Mouse (Mus musculus) spleen, embryonic (tissue): Measurements from ENCODE around the gene Gpr83.

Experiments used
- CTCF ChIA-PET: fragments of 350-600 bp; sonication (Branson Sonifier 250); formaldehyde crosslinking; loops from one replicate; lab custom pipeline; 2022; lab: Charles Lee

The Gpr83 gene

DNA sequence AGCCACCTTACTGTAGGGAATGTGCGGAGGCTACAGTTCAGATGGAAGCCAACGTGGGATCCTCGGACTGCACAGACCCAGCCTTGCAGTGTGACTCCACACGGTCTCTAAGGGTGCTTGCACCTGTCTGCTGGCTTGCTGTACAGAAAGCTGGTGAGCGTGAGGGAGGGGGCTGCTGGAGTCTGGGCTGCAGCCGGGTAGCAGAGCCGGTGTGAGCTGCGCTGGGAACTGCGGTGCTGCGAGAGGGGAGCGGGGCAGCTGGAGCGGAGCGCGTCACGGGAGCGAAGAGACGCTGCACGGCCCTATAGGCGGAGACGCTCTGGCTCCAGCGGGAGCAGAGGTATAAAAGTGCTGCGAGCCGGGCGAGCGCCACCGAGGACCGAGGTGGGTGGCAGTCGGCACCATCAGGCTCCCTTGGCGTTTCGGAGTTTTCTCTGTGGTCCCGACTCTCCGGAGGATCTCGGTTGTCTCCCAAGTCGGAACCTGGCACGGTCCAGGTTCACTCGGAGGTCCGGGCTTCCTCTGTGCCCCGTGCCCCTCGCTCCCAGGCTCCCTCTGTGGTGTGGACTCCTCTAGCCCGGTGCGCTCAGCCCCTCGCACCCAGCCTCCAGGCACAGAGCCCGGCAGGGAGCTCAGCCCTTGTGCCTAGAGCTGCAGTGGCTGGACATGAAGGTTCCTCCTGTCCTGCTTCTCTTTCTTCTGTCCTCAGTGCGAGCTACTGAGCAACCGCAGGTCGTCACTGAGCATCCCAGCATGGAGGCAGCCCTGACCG is at the start of gene Gpr83:
Gene Gpr83 (plus strand): TSS at position 343 of the 772 bp plus-strand sequence.
- CTCF ChIA-PET: no interaction called here

DNA sequence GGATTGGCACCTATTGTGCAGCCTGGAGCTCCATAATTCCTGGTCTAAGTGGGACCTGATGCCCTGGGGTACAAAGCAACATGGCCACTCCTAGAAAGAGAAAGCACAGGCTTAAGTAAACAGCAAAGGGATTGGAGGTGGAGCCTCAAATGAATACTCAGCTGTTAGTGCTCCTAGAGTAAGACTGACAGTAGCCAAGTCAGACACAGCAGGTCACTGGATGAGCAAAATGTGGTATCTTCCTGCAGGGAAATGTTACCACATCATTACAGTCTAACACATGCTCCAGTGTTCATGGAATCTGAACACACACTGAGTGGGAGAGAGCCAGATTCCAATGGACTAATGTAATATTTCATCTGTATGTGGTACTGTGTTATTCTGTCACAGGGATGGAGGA is 38.6 kb upstream of the Gpr83 start:
- CTCF ChIA-PET: no interaction called here

DNA sequence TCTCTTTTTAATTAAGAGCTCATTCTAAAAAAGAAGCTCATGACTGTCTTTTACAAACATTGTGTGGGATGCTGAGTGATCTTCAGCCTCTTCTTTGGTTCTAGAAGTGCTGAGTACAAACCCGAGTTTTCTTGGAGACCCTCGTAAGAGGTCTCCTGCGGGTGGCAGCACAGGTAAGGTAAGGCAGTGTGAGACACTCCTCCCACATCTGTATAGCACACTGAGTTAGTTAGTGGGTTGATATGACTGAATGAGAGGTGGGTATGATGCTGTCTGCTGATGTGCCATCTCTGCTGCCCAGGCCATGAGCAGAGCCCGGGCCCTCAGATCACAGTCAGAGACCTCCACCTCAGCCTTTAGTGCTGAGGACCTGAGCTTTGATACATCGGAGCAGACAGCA is 35.2 kb upstream of the Gpr83 start:
- CTCF ChIA-PET: no interaction called here

DNA sequence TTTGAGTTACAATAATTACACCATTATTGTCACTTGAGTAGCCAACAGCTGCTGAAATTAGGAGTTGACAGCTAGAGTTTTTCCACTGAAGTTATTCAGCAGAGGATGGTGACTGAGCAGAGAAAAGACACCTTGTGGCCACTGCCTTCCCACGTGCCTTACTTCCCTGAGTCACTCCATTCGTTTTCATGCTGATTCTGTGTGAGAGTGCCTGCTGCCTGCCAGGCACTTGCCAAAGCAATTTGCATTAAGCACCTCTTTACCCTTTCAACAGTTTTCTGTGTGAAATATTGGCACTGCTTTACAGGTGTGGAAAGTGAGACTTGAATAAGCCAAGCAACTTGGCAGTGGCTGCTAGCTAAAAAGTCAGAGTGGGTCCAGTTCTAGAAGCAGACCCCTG is 32.1 kb upstream of the Gpr83 start:
- CTCF ChIA-PET: no interaction called here

DNA sequence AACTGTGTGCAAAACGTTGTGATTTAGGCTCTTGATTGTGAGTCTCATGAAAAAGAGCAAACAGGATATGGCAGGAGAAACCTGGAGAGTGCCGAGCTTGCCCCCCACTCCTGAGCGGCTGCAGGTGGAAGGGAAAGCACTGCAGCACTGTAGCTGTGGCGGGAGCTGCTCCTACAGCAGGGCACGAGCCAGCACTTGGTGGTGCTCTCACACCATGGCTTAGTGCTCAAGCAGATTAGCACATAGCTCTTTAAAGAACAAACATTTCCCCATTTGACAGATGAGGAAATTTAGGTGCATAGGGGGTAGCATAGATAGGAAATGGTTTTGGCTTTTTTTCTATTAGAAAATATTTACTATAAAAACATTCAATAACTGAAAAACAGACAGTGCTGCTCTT is 28.0 kb upstream of the Gpr83 start:
- CTCF ChIA-PET: no interaction called here

DNA sequence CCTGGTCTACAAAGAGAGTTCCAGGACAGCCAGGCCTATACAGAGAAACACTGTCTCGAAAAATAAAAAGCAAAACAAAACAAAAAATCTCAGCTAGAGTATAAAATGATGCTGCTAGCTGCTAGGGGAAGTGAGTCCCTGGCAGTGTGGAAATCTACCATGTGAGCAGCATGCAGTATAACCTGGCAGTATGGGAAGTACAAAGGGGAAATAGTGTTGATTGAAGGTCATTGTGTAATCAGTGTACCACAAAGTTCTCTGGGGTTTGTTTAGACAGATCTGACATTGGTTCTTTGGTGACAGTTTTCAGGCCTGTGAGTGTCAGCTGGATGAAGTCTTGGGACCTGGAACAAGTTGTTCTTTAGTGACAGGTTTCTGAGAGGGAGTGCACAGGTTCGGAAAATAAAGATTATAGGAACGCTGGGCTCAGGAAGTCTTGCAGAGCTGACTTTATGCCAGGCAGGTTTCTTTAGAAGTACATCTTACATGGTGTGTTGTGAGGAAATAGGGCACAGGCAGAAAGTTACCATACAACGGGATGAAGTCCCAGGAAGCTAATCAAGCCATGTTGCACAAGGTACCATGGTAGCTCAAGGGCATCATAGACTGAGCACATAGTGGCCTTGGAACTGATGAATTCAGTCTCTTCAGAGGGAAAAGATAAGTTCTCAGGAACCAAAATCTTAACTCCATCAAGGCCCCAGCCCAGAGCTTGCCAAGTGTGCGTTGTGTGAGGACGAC is 24.5 kb upstream of the Gpr83 start:
- CTCF ChIA-PET: no interaction called here

DNA sequence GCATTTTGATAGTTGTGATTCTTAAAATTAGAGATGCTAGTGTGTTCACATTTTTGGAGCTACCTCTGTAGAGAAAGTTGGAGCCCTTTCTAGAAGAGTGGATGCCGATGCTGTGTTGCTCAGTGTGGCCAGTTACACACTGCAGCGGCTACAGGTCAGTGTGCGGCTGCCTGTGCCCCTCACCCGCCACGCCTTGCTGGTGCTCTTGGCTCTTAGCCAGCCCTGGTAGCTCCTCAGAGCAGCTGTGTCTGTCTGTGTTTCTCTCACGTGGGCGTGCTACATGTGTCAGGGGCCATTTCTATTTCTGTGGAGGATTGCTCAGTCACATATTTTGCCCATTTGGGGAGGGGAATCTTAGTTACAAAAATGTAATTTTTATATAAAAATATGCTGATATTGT is 20.5 kb upstream of the Gpr83 start:
- CTCF ChIA-PET: no interaction called here

DNA sequence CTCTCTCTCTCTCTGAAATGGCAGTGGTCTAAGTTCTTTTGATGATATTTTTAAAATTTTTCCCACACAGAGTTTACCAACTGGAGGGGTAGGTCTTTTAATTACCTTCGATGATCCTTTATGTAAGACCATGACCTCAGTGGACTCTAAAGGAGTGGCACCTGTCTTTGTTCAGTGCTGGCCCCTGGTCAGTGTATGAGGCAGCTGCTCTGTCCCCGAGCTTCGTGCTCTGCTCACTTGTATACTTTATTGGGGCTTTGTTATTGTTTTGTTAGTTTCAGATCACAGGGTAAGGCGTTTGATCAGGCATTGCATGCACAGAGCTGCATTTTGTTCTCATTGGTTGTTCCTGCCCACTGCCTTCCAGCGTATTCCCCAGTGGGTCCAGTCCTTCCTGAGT is 20.0 kb upstream of the Gpr83 start:
- CTCF ChIA-PET: no interaction called here

DNA sequence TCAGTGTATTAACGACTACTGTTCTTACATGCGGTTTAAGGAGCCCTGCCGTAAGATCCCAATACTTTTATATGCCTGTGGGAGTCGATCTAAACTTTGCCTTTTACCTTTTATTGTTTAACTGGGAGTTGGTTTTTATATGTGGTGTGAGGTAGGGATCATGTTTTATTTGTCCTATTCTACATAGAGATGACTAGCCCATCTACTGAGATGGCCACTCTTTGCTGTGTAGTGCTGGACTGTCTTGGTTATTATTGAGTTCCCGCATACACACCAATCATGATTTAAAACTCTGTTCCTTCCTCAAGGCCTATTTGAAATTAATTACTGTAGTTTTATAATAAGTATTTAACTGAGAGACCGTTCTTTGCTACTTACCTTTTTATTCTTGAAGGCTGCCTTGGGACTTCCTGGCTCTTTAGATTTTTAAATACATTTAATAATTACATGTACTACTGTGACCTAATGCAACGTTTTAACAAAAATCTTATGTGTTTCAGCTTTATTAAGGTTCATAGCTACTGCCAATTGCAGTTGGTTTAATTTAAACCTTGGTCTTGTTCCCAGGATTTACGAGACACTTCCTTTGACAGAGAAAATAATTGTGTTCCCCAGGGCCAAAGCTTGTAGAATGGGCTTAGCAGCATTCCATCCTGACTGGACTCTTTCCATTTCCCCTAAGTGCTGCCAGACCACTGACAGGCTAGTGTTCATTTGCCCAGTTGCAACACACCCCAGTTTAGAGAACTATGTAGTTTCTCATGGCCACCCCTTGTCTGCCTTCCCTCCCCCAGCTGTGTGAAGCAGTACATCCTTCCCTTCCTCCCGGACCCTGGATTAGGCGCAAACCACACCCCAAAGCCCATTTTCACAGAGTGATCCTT is 17.9 kb upstream of the Gpr83 start:
- CTCF ChIA-PET: no interaction called here

DNA sequence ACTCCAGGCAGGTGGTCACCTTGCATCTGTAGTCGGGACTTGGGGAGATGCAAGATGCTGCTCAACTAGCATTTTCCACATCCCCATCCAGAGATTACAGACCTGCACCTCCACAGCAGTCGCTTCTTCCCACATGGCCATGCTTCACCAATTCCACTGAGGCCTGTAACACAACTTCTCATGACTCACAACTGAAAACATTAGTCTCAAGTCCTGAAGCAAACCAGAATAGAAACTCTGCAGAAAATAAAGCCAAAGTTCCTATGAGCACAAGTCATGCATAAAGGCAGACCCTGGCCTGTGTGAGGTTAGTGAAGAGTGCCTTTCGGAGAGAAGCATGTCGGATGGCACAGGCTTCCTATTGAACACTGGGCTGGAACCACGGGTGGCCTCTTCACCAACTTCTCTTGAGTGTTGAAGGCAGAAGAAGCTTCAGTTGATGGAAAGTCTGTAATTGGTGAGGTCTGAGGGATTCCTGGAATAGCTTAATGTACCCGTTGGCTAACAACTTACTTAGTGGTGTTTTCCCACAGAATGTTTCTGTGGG is 16.6 kb upstream of the Gpr83 start:
- CTCF ChIA-PET: no interaction called here

DNA sequence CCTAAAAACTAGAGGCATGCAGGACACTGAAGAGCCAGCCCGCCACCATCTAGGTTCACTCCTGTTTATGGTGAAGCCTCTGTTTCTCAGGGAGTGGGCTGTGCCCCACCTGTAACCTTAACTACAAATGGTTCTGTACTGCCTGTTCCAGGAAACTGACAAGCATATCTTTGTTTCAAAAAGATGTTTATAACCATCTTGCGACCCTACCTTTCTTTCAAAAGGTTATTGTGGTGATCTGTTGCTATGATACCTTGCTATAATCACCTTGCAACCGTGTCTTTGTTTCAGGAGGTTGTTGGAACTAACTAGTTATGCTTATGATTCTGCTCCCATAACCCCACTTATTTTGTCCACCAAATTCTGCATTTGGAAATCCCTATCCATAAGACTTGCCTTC is 16.1 kb upstream of the Gpr83 start:
- CTCF ChIA-PET: no interaction called here

DNA sequence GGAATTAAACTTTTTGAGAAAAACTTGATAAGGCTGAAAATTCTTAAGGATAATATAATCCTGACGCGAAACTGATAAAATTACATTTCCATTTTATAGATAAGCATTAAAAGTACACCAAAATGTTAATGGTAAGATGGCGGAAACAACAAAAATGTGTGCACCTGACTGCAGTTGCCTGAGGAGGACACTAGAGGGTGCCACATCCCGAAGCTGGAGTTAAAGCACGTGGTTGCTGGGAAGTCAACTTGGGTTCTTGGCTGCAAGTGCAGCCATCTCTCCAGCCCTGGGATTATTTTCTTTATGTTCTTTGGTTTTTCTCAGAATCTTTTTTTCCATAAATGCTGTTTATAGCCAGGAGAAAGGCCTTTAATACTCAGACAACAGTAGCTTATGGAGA is 13.6 kb upstream of the Gpr83 start:
- CTCF ChIA-PET: interaction anchor here (0.5 kb wide), 1 partner anchor 303 kb away, joined by 5 read pairs; no protein-coding TSS in a partner anchor

DNA sequence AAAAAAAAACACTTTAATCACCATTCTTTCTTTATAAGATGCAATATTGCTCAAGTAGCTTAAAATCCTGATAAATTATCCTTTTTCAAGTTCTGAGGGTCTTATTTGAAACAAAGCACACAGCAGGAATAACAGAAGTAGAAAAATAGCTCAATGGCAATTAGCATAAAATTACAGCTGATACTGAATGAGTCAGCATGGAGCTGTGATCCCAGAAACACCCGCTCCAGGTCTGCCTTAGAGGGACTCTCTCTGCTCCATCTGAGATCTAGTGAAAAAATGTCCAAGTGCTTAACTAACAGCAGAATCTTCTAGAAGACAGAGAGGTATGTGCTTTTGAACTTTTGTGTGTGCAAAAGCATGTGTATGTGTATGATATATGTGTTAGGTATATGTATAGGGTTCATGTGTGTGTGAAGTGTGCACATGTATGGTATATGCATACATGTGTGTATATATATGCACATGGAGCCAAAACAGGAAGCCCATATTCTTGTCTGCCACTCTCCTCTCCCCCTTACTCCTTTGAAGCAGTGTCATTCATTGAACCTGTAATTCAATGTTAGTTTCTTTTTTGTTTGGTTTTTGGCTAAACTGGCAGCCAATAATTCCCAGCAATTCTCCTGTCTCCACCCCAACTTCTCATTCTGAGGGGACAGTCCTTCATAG is 11.6 kb upstream of the Gpr83 start:
- CTCF ChIA-PET: no interaction called here

DNA sequence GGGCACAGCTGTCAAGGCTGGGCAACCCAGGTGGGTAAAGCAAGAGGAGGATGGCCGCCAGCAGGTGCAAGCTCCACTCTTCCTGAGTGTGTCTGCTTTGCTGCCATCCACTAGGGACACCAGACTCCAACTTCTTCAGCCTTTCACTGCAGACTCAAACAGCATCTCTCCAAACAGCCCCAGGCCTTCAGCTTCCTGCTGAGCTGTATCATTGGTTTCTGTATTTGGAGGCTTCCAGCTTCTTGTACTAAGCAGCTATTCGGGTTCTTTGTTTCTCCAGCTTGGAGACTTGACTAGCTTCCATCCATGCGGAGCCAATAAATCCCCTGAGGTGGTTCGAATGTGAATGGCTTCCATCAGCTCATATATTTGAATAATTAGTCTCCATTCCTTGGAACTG is 5.4 kb upstream of the Gpr83 start:
- CTCF ChIA-PET: no interaction called here

DNA sequence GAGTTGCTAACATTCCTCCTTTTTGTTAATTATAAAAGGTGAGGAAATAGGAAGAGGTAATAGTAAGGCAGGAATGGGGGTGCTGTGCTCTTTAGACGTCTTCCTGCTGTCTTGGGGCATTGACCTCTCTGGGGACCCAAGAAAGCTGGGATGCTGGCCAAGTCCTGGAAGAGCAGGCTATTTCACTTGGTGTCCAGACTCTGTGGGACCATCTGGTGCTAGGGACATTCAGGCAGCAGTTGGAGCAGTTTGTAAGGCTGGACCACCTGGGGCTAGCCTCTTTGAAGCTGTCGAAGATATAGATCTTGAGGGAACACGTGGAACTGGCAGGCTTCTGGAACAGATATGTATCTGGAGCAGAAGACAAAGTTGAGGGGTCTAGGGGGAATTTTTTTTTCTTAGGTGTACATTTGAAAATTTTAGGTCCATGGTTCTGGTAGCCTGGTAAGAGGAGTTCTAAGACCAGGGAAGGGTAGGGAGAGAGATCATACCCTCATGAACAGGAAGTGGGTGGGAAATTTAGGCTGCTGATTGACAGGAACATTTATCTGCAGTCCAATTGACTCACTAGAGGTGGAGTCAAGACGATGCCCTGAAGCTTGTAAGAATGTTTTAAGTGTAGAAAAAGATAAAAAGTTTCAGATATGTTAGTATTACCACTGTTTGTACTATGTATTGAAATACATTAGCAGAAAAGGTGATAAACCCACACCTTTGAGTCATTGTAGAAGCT is 2.9 kb upstream of the Gpr83 start:
- CTCF ChIA-PET: no interaction called here

DNA sequence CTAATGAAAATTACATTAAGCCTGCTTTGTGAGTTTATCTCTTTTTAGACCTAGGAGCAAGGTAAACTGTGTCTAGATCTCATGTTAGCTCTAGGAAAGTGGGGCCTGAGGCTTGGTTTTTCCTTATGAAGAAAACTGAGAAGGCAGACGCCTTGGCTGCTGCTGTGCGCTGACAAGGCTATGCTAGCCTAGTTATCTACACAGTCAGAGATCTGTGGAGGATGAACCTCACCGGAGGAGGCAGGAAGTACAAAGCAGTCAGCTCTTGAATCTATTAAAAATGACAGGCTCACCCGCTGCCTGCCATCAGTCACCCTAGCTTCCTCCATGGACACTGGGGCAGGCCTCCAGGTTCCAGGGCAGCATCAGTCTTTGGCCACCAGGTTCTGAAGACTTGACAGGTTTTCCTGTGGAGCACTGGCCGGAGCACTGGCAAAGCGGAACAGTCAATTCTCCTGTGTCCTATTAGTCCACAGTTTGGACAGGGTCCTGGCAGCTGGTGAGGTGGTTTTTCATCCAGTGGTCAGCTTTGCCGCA is 1.8 kb upstream of the Gpr83 start:
- CTCF ChIA-PET: no interaction called here

DNA sequence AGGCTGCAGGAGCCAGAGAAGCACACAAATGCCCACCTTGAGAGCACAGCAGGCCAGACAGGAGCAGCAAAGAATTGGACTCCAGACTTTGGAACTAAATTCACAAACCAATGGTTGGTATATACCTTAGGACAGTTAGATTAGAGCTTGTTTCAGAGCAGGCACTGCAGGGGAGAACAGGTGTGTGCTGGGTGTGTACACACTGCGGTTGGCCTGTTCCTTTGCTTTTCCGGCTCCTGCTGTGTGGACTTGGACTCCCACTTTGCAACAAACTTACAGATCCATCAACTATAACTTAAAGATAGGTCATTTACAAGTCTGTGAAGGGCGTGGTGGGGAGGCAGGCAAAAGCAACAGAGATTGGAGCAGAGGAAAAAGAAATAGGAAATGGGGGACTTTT is 1.2 kb upstream of the Gpr83 start:
- CTCF ChIA-PET: no interaction called here

DNA sequence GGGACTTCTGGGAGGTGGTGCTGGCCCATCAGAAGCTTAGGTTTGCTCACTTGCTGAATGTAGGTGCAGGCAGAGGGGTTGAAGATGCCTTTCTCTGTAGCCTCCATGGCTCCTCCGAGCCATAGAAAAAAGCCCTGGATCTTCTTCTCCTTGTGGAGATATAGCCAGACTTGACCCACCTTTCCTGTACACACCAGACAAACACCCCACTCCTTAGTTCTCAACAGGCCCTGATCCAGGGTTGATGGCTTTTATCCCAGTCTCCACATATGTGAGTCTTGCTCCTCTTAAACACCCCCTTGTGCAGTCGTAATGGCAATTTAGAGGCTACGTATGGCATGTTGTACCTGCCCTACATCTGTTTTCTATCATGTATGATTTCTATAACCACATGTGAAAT is 3.1 kb downstream of the Gpr83 start:
- CTCF ChIA-PET: no interaction called here

DNA sequence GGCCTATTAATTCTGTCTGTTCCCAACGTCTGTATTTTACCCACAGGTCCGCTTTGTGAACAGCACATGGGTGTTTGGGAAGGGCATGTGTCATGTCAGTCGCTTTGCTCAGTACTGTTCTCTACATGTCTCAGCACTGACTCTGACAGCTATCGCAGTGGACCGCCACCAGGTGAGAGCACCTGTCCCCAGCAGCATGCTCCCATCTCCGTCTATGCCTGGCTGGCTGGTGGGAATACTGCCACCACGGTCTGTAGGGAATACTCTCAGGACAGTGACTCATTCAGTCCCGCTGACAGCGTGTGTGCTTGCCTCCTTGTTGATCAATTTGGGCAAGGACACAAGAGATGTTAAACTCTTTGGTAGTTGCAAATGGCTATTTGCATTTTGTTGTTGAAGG is 4.7 kb downstream of the Gpr83 start:
- CTCF ChIA-PET: no interaction called here

DNA sequence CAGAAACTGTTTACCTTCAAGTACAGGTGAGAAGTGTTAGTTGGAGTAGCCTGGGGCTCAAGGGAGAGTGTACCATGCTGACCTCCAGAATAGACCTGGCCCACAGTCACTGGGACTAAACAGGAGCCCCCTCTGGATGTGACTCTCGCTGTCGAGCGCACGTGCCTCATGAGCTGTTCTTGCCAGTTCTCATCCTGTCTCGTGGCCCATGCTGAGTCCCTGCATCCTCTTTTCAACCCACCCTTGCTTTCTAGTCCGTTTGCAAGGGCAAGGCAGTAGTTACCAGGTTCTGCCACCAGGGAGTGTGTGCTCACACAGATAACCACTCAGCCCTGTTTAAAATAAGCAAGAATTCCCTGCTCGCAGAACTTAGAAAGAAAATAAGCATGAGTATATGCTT is 6.9 kb downstream of the Gpr83 start:
- CTCF ChIA-PET: no interaction called here
